Mouse (Mus musculus): ENCODE results near the gene Zfp941. TPM values are rescaled to one million over a fixed set of nuclear protein-coding genes. Genes with fewer than 3 reads are reported as not detected.
A peak's percentile ranks its signal among the peaks of the same experiment; 100 is the strongest.

Gene Zfp941
- total RNA-seq (2021) = 1 to 10 TPM; 2.0 to 2.8 TPM
- long read RNA-seq, experiment 1, partial matches to known transcripts = 0 of 3 reads
- long read RNA-seq, experiment 1, other reads (novel, unspliced or antisense) = 1 of 3 reads
- long read RNA-seq, experiment 2, transcript Zfp941-202 (3 exons, 3,851 nt) = major isoform, 7 of 10 reads
- long read RNA-seq, experiment 2, partial matches to known transcripts = 0 of 10 reads
- long read RNA-seq, experiment 2, other reads (novel, unspliced or antisense) = 3 of 10 reads

GRCm38 (mm10) chr7:140821653-140822329 is at the start of gene Zfp941:
TSS of gene Zfp941 (minus strand) at chr7:140822178.
- peak in 1 of 2 experiments; percentile 27 for DNase-seq (ENCODE audit: low spot score in 2 of 2)

- no peak for DNase-seq (ENCODE audit: low spot score in 2 of 2)
Observed at GRCm38 (mm10) chr7:140864761-140865160, 42.8 kb upstream of the Zfp941 start.

- no peak for DNase-seq (ENCODE audit: low spot score in 2 of 2)
Observed at GRCm38 (mm10) chr7:140860728-140861127, 38.8 kb upstream of the Zfp941 start.

GRCm38 (mm10) chr7:140859997-140860396 is 38.0 kb upstream of the Zfp941 start:
- DNase-seq (ENCODE audit: low spot score in 2 of 2) = no peak

- DNase-seq (ENCODE audit: low spot score in 2 of 2) = no peak
Observed at GRCm38 (mm10) chr7:140858746-140859145, 36.8 kb upstream of the Zfp941 start.

GRCm38 (mm10) chr7:140857550-140858505 is 35.9 kb upstream of the Zfp941 start, which contains the start of gene Bet1l:
TSS of gene Bet1l (minus strand) at chr7:140857577.
- no peak for DNase-seq (ENCODE audit: low spot score in 2 of 2)

GRCm38 (mm10) chr7:140856785-140857549 is 35.0 kb upstream of the Zfp941 start, which contains the start of gene Ric8a:
TSS of gene Ric8a (plus strand) at chr7:140856957.
- DNase-seq (ENCODE audit: low spot score in 2 of 2) = peak; percentile 87 to 89

- peak; percentile 70 to 80 for DNase-seq (ENCODE audit: low spot score in 2 of 2)
Observed at GRCm38 (mm10) chr7:140855860-140856784, 34.1 kb upstream of the Zfp941 start, which contains the start of gene Gm45785. TSS of gene Gm45785 (minus strand) at chr7:140856331.

GRCm38 (mm10) chr7:140855181-140855580 is 33.2 kb upstream of the Zfp941 start:
- DNase-seq (ENCODE audit: low spot score in 2 of 2) = no peak

- no peak for DNase-seq (ENCODE audit: low spot score in 2 of 2)
Observed at GRCm38 (mm10) chr7:140854483-140854882, 32.5 kb upstream of the Zfp941 start.

GRCm38 (mm10) chr7:140853386-140853785 is 31.4 kb upstream of the Zfp941 start:
- no peak for DNase-seq (ENCODE audit: low spot score in 2 of 2)

GRCm38 (mm10) chr7:140851916-140852315 is 29.9 kb upstream of the Zfp941 start:
- DNase-seq (ENCODE audit: low spot score in 2 of 2) = no peak

- DNase-seq (ENCODE audit: low spot score in 2 of 2) = no peak
Observed at GRCm38 (mm10) chr7:140848591-140848990, 26.6 kb upstream of the Zfp941 start.

- DNase-seq (ENCODE audit: low spot score in 2 of 2) = peak; percentile 56 to 67
Observed at GRCm38 (mm10) chr7:140847755-140848580, 26.0 kb upstream of the Zfp941 start, which contains the start of gene Odf3. TSS of gene Odf3 (plus strand) at chr7:140847805.

GRCm38 (mm10) chr7:140846676-140847075 is 24.7 kb upstream of the Zfp941 start:
- DNase-seq (ENCODE audit: low spot score in 2 of 2) = no peak

- no peak for DNase-seq (ENCODE audit: low spot score in 2 of 2)
Observed at GRCm38 (mm10) chr7:140845683-140846082, 23.7 kb upstream of the Zfp941 start.

- peak; percentile 96 for DNase-seq (ENCODE audit: low spot score in 2 of 2)
Observed at GRCm38 (mm10) chr7:140844905-140845665, 23.1 kb upstream of the Zfp941 start, which contains the start of gene Scgb1c1. TSS of gene Scgb1c1 (plus strand) at chr7:140845547.

- no peak for DNase-seq (ENCODE audit: low spot score in 2 of 2)
Observed at GRCm38 (mm10) chr7:140843806-140844205, 21.8 kb upstream of the Zfp941 start.

All from adrenal gland, adult 18-20 months (tissue).